Mouse (Mus musculus): Measurements from ENCODE around the gene Oat. TPM values are rescaled to one million over a fixed set of nuclear protein-coding genes. Genes with fewer than 3 reads are reported as not detected.

Oat gene
- polyA plus RNA-seq, 1 experiment from 2014 or later: 154 TPM

DNA sequence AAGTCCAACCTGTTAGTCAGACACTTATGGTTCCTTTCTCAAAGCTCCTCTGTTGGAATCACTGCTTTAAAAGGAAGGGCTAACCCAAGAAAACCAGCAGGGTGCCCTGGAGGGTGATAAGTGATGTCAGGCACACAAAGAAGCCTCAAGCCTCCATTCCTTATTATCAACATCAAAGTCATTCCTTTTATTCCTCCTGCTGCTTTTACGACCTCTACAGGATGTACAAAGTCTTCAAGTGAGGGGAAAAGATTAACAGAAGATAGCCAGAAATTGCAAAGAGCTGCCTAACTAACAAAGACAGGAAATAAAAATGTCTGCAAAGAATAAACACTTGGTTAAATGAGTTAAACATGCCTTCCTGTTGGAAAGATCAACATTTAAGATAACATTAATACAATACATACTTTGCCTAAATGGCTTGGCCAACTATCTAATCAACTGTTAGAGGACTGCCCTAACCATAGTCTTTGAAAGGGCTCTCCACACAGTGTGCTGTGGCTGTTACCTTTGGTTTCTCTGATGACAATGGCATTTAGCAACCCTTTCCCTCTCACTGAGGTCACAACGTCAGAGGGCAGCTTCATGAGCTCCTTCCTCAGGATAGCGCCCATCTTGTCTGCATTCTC lies 16.9 kb downstream of the Oat start:
- 46% methylated on average over 3 of the region's 3 CpGs for WGBS
- no peaks in the 10 kb centered on the region for H3K4me1 ChIP-seq (ENCODE audit: control insufficient read depth, insufficient read depth, low read length)
- no peak for ATAC-seq (ENCODE audit: low FRiP score, low TSS enrichment)
- H3K4me2 ChIP-seq (replicated peaks; ENCODE audit: low read depth, low read length): no peak overlapping the region
- no peak overlapping the region for H3K9ac ChIP-seq (ENCODE audit: low read depth, low read length)
- no peaks in the 10 kb centered on the region for H3K9me3 ChIP-seq (ENCODE audit: control insufficient read depth, low read length)
- H3K27me3 ChIP-seq (ENCODE audit: control insufficient read depth, insufficient read depth, low read length): no peaks in the 10 kb centered on the region
- H3K4me3 ChIP-seq (ENCODE audit: low read length): no peak overlapping the region
- peaks cover 72% of the 10 kb centered on the region for H3K36me3 ChIP-seq (ENCODE audit: control insufficient read depth, insufficient read depth, low read length)
- no peak overlapping the region for H3K27ac ChIP-seq (ENCODE audit: low read depth, low read length)

DNA sequence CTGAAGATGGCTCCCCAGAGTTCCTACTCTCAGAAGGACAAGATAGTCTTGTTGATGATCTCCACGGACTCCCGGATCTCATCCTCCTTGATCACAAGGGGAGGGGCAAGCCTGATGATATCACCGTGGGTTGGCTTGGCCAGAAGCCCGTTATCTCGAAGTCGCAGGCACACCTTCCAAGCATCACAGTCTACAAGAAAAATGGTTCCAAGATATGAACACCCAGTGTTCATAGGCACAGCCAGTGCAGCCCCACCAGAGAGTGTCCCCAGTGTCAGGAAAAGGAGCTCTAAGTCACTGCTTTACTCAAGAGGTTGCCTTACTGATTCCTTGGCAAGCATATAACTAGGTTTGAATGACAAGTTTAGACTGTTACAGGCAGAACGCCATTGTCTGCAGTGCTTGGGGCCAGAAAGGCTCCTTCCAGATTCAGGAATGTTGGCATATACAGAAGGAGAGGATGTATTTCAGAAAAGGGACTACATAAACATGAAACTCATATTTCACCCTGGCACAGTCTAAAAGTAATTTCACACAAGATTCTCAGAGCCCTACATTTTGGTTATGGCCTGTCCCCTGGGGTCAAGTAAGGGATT lies 18.0 kb downstream of the Oat start:
- 92% methylated on average over 7 of the region's 7 CpGs for WGBS
- Histone ChIP-seq H3K4me1 (ENCODE audit: control insufficient read depth, insufficient read depth, low read length) (no peaks in the 10 kb centered on the region), H3K9ac (ENCODE audit: low read depth, low read length) (no peak overlapping the region), H3K36me3 (ENCODE audit: control insufficient read depth, insufficient read depth, low read length) (peaks cover 62% of the 10 kb centered on the region), H3K27ac (ENCODE audit: low read depth, low read length) (no peak overlapping the region), H3K4me2 (replicated peaks; ENCODE audit: low read depth, low read length) (no peak overlapping the region), H3K4me3 (ENCODE audit: low read length) (no peak overlapping the region), H3K27me3 (ENCODE audit: control insufficient read depth, insufficient read depth, low read length) (no peaks in the 10 kb centered on the region), H3K9me3 (ENCODE audit: control insufficient read depth, low read length) (no peaks in the 10 kb centered on the region)
- ATAC-seq (ENCODE audit: low FRiP score, low TSS enrichment): no peak

DNA sequence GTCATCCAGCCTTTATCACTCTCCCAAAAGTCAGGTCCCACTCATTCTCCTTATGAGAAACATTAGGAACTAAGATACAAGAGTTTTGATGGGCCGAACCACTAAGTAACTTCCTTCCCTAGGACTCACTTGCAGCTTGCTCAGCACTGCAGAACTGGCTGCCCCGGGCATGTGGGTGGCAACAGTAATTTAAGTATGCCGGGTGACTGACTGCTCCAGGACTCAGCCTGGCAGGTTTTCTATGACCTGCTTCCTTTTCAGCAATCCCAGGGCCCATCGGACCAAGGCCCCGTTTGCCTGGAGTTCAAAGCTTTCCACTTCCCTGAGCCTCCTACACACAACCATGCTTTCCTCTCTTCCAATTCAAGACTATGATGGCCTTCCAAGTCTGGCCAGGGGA lies 19.6 kb downstream of the Oat start:
- Histone ChIP-seq H3K36me3 (ENCODE audit: control insufficient read depth, insufficient read depth, low read length) (peaks cover 45% of the 10 kb centered on the region), H3K27ac (ENCODE audit: low read depth, low read length) (no peak overlapping the region), H3K27me3 (ENCODE audit: control insufficient read depth, insufficient read depth, low read length) (no peaks in the 10 kb centered on the region), H3K9me3 (ENCODE audit: control insufficient read depth, low read length) (no peaks in the 10 kb centered on the region), H3K4me2 (replicated peaks; ENCODE audit: low read depth, low read length) (no peak overlapping the region), H3K4me3 (ENCODE audit: low read length) (no peak overlapping the region), H3K4me1 (ENCODE audit: control insufficient read depth, insufficient read depth, low read length) (no peaks in the 10 kb centered on the region), H3K9ac (ENCODE audit: low read depth, low read length) (no peak overlapping the region)
- ATAC-seq (ENCODE audit: low FRiP score, low TSS enrichment): no peak
- 56% methylated on average over 5 of the region's 5 CpGs for WGBS

DNA sequence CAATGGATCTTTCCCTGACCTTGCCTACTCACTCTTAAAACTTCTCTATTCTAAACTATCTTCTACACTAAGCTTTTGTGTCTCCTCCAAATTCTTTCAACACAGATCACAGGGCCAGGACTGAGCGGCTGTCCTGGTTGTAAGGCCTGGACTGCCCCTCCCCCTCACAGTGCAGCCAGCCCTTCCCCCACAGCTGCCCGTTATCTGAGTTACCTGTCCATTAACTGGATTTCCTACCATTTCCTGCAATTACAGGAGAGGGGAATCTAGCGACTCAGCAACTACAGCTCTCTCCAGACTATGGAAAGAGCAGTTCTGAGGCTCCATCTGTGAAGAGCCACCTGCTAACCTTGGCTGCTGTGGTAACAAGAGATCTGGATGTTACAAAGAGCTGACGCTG lies 20.3 kb downstream of the Oat start:
- Histone ChIP-seq H3K27ac (ENCODE audit: low read depth, low read length) (no peak overlapping the region), H3K27me3 (ENCODE audit: control insufficient read depth, insufficient read depth, low read length) (no peaks in the 10 kb centered on the region), H3K4me1 (ENCODE audit: control insufficient read depth, insufficient read depth, low read length) (no peaks in the 10 kb centered on the region), H3K9ac (ENCODE audit: low read depth, low read length) (no peak overlapping the region), H3K9me3 (ENCODE audit: control insufficient read depth, low read length) (no peaks in the 10 kb centered on the region), H3K4me3 (ENCODE audit: low read length) (no peak overlapping the region), H3K4me2 (replicated peaks; ENCODE audit: low read depth, low read length) (no peak overlapping the region), H3K36me3 (ENCODE audit: control insufficient read depth, insufficient read depth, low read length) (peaks cover 38% of the 10 kb centered on the region)
- WGBS: 20% methylated on average over 4 of the region's 4 CpGs
- no peak for ATAC-seq (ENCODE audit: low FRiP score, low TSS enrichment)

DNA sequence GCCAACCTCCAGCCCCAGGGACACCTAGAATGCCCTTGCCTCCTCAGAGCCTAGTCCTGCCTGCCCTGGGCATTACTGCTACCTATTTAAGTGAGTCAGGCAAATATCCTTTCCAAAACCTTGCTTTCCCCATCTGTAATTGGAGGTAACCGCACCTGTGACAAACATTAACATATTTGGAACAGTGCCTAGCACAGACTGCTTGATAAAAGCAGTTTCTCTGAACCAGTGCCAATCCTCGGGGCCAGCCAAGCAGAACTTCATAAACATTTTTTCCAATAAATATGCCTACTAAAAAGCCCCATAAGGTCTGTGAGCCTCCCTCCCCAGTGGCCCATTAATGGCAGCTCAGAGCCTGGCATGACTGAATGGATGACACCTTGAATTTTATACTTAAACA lies 22.1 kb downstream of the Oat start:
- Histone ChIP-seq H3K36me3 (ENCODE audit: control insufficient read depth, insufficient read depth, low read length) (peaks cover 21% of the 10 kb centered on the region), H3K4me2 (replicated peaks; ENCODE audit: low read depth, low read length) (no peak overlapping the region), H3K4me1 (ENCODE audit: control insufficient read depth, insufficient read depth, low read length) (no peaks in the 10 kb centered on the region), H3K9me3 (ENCODE audit: control insufficient read depth, low read length) (no peaks in the 10 kb centered on the region), H3K4me3 (ENCODE audit: low read length) (no peak overlapping the region), H3K9ac (ENCODE audit: low read depth, low read length) (no peak overlapping the region), H3K27me3 (ENCODE audit: control insufficient read depth, insufficient read depth, low read length) (no peaks in the 10 kb centered on the region), H3K27ac (ENCODE audit: low read depth, low read length) (no peak overlapping the region)
- ATAC-seq (ENCODE audit: low FRiP score, low TSS enrichment): no peak
- 68% methylated on average over 2 of the region's 2 CpGs for WGBS

DNA sequence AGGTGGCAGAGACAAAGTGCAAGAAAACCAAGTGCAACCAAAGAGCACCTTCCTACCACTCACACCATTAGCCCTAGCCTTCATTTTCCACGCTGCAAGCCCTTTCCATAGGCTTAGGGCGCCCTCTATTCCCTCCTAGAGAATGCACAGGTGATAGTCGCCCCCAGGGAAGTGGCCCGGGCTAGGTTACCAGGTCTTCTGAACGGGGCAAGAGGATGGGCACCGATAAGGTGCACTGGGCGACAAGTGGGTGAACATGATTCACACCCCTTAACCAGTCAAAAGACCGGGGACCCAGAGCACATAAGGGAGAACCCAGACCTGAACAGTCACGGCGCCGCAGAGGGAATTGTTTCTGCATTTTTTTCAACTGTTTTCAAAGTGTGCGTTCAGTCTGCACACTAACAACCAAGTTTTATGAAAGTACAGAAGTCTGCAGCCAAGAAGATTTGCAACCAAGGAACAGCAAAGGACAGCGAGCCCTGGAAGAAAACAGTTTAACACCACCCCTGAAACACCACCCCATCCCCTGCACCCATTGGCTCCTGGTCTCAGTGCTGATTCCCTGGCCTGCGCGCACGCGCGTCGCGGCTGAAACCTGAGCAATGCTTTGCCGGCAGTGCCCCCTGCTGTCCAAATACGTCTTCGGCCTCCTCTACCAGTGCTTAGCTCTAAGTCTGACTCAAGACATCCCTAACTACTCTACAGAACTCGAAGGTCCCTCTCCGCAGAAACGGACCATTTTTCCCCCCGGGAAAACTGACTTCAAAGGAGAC lies 24.7 kb downstream of the Oat start:
- 1% methylated on average over 27 of the region's 27 CpGs for WGBS
- Histone ChIP-seq H3K27me3 (ENCODE audit: control insufficient read depth, insufficient read depth, low read length) (no peaks in the 10 kb centered on the region), H3K4me3 (ENCODE audit: low read length) (peak overlapping the region; percentile 55), H3K27ac (ENCODE audit: low read depth, low read length) (no peak overlapping the region), H3K9ac (ENCODE audit: low read depth, low read length) (peak overlapping the region; percentile 57), H3K4me1 (ENCODE audit: control insufficient read depth, insufficient read depth, low read length) (no peaks in the 10 kb centered on the region), H3K9me3 (ENCODE audit: control insufficient read depth, low read length) (no peaks in the 10 kb centered on the region), H3K36me3 (ENCODE audit: control insufficient read depth, insufficient read depth, low read length) (no peaks in the 10 kb centered on the region), H3K4me2 (replicated peaks; ENCODE audit: low read depth, low read length) (peak overlapping the region; percentile 79)
- ATAC-seq (ENCODE audit: low FRiP score, low TSS enrichment): peak; percentile 96

DNA sequence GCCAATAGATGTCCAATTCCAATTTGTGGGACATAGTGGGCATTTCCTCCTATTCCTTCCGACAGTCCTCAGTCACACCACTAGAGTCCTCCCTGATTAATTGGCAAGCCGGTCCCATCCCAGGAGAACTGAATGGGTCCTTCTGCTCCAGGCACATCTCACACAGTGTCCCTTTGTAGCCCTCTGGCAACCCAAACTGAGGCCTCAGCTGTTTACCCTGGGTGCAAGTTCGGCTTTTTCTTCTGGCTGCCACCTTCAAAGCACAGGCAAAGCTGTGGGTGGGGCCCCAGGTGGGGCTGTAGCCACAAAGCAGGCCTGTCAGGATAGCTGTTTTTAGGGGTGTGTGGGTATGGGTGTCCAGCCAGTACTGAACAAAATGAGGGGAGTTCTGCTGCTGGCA lies 29.1 kb downstream of the Oat start:
- Histone ChIP-seq H3K27ac (ENCODE audit: low read depth, low read length) (no peak overlapping the region), H3K9me3 (ENCODE audit: control insufficient read depth, low read length) (no peaks in the 10 kb centered on the region), H3K36me3 (ENCODE audit: control insufficient read depth, insufficient read depth, low read length) (no peaks in the 10 kb centered on the region), H3K4me1 (ENCODE audit: control insufficient read depth, insufficient read depth, low read length) (no peaks in the 10 kb centered on the region), H3K4me2 (replicated peaks; ENCODE audit: low read depth, low read length) (no peak overlapping the region), H3K27me3 (ENCODE audit: control insufficient read depth, insufficient read depth, low read length) (no peaks in the 10 kb centered on the region), H3K9ac (ENCODE audit: low read depth, low read length) (no peak overlapping the region), H3K4me3 (ENCODE audit: low read length) (no peak overlapping the region)
- 74% methylated on average over 3 of the region's 3 CpGs for WGBS
- ATAC-seq (ENCODE audit: low FRiP score, low TSS enrichment): no peak

DNA sequence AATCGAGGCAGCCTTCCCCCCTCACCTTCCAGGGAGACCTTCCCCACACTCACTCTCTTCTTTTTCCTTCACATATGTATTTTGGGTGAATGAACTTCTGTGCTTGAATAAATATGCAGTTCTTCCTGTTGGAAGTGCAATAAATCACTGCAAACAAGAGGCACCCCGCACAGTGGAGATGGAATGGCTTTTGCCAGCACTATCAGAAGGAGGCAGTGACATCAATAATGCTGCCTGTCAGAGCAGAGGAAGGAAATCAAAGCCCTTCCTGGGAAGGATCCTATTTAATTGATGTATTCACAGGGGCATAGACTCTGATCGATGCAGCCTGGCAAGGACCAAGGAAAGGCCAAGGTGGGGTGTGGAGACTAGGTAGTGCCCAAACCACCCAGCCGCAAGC lies 33.8 kb downstream of the Oat start:
- Histone ChIP-seq H3K4me1 (ENCODE audit: control insufficient read depth, insufficient read depth, low read length) (no peaks in the 10 kb centered on the region), H3K27me3 (ENCODE audit: control insufficient read depth, insufficient read depth, low read length) (no peaks in the 10 kb centered on the region), H3K4me2 (replicated peaks; ENCODE audit: low read depth, low read length) (no peak overlapping the region), H3K9ac (ENCODE audit: low read depth, low read length) (no peak overlapping the region), H3K4me3 (ENCODE audit: low read length) (no peak overlapping the region), H3K27ac (ENCODE audit: low read depth, low read length) (no peak overlapping the region), H3K9me3 (ENCODE audit: control insufficient read depth, low read length) (no peaks in the 10 kb centered on the region), H3K36me3 (ENCODE audit: control insufficient read depth, insufficient read depth, low read length) (no peaks in the 10 kb centered on the region)
- 43% methylated on average over 4 of the region's 4 CpGs for WGBS
- ATAC-seq (ENCODE audit: low FRiP score, low TSS enrichment): no peak

DNA sequence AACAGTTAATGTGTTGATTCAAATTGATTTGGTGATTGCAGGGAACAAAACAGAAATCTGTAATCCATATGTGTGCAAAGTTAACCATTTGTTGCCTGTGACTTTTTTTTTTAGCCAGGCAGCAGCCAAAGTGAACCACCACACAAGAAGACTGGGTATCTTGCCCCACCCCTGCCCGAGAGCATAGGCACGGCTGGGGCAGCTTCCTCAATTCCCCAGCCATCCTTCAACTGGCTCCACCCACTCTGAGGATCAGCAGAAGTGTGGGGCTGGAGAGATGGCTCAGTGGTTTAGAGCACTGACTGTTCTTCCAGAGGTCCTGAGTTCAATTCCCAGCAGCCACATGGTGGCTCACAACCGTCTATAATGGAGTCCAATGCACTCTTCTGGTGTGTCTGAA lies 34.6 kb downstream of the Oat start:
- Histone ChIP-seq H3K27me3 (ENCODE audit: control insufficient read depth, insufficient read depth, low read length) (no peaks in the 10 kb centered on the region), H3K4me1 (ENCODE audit: control insufficient read depth, insufficient read depth, low read length) (no peaks in the 10 kb centered on the region), H3K4me3 (ENCODE audit: low read length) (no peak overlapping the region), H3K36me3 (ENCODE audit: control insufficient read depth, insufficient read depth, low read length) (no peaks in the 10 kb centered on the region), H3K27ac (ENCODE audit: low read depth, low read length) (no peak overlapping the region), H3K9ac (ENCODE audit: low read depth, low read length) (no peak overlapping the region), H3K4me2 (replicated peaks; ENCODE audit: low read depth, low read length) (no peak overlapping the region), H3K9me3 (ENCODE audit: control insufficient read depth, low read length) (no peaks in the 10 kb centered on the region)
- WGBS: 68% methylated on average over 3 of the region's 3 CpGs
- no peak for ATAC-seq (ENCODE audit: low FRiP score, low TSS enrichment)

Measured in kidney, embryonic 14.5 days (tissue).